Mouse (Mus musculus) embryonic fibroblast, embryonic 13.5 days (primary cell): ENCODE measurements at regions not wholly inside any gene's neighbourhood (a gene's known extent, or its start where the extent isn't known, plus 50 kb on each side); places are given as distances from the start of the nearest gene placed in this dataset.

Experiments
- CTCF ChIP-seq: IDR thresholded peaks from 2 replicates; pipeline ENCODE4 v1.5.1; 2011; ENCODE audit warnings: mild to moderate bottlenecking, control low read depth, low read length, moderate library complexity, borderline replicate concordance; ENCODE audit not compliant: insufficient read depth
- POLR2A ChIP-seq: IDR thresholded peaks from 2 replicates; pipeline ENCODE4 v1.6.1; 2011; ENCODE audit warnings: low read depth, mild to moderate bottlenecking, control low read depth, low read length, moderate library complexity

DNA sequence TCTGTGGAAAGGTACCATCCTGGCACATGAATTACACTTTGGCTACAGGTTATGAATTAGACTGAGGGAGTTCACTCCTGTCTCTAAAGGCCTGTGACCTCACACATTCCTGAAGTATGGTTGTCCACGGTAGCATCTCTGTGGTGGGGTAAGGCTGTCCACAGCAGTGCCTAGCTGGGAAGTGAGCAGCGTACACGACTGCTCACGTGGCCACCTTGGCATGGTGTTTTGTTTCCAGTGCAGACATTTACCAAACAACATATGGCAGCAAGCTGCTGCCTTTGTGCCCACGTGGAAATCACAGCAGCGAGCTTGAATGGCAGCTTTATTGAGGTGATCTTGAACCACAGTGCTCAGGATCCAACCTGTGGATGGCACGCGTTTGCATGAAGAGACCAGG lies 140.7 kb upstream of the A230072I06Rik start:
- TF ChIP-seq CTCF (no peak), POLR2A (no peak)
